Mouse (Mus musculus): ENCODE data around the gene Actl7b. TPM values are rescaled to one million over a fixed set of nuclear protein-coding genes. Genes with fewer than 3 reads are reported as not detected.

Gene Actl7b
- polyA plus RNA-seq (2012): 0.05 and 0.06 TPM in 2 replicates

DNA sequence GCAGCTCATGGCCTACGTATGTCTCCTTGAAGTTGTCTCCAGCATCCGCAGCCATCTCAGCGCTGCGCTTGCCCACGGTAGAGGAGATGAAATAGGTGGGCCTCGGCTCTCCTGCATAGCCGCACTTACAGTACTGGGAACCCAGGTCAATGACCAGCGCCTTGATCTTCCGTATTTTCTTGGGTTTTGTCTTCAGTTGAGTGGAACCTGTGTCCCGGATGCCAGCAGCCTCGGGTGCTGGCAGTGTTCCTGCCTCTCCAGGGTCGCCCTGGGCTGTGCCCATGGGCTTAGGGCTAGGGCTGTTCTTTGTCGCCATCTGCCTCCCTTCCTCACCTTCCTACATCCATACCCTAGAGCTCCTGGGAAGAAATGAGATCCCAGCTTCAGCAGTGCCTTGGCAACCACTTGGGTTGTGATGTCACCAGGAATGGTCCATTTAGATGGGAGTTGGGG, at the start of gene Actl7b:
Gene Actl7b (minus strand): TSS at position 403 of the 453 bp plus-strand sequence.
- TF ChIP-seq GATA1 (IDR thresholded peaks at IDR 0.05; ENCODE audit: low read length): no peak

DNA sequence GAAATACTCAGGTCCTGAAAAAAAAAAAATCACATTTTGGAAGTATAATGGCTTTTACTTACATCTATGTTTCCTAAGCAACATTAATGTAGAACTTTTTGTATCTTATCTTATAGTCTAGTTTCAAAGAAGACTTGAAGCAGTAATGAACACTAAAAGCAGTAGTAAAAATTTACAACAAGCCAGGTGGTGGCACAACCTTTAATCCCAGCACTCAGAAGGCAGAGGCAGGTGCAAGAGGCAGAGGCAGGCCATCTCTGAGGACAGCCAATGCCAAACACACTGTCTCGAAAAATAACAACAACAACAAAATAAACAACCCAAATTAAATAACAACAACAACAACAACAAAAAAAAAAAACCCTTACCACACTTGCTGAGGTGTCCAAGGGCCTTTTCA, 29.8 kb upstream of the Actl7b start:
- TF ChIP-seq GATA1 (IDR thresholded peaks at IDR 0.05; ENCODE audit: low read length): no peak

DNA sequence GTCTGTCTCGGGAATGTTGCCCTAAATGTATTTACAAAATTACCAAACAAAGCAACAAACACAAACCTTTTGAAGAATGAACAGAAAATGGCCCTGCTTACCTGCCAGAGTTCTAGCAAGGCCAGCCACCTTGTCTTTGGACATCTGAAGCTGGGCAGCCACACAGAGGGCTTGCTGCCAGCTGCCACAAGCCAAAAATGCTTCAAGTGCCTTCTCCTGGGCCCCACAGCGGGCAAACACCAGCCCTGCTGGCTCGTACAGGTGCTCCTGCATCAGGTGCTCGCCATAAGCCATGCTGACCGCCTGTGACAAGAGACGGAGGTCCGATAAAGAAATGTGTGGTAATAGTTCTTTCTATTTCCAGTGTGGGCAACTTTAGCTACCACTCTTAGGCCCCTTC, 27.7 kb upstream of the Actl7b start:
- TF ChIP-seq GATA1 (IDR thresholded peaks at IDR 0.05; ENCODE audit: low read length): no peak

DNA sequence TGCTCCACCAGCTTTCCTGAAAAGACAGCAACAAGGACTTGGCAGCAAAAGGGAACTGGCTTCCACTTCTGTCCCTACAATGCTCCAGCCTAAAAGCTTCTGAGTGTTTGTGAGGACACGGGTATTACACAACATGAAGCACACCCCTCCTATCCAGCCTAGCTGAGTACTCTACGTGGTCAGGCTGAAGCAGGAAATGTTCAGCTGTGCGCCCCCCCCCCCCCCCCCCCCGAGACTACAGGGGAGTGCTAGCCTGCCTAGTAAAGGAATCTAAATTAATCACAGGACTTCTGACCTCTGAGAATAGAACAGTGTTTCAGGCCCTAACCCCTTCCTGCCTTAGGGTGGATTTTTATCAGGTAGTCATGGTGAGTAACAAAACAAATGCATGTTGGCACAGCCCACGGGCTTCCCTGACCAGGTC, 26.6 kb upstream of the Actl7b start:
- TF ChIP-seq GATA1 (IDR thresholded peaks at IDR 0.05; ENCODE audit: low read length): no peak

DNA sequence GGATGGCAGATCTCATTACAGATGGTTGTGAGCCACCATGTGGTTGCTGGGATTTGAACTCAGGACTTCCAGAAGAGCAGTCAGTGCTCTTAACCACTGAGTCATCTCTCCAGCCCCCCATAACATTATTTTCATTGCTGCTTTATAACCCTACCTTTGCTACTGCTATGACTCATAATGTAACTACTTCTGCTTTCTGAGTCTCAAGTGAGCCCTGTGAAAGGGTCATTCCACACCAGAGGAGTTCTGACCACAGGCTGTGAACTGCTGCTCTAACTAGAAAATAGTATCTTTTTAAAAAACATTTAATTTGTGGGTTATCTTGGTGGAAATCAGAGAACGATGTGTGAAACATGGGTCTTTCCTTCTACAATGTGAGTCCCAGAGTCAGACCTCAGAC, 16.4 kb upstream of the Actl7b start:
- no peak for TF ChIP-seq GATA1 (IDR thresholded peaks at IDR 0.05; ENCODE audit: low read length)

DNA sequence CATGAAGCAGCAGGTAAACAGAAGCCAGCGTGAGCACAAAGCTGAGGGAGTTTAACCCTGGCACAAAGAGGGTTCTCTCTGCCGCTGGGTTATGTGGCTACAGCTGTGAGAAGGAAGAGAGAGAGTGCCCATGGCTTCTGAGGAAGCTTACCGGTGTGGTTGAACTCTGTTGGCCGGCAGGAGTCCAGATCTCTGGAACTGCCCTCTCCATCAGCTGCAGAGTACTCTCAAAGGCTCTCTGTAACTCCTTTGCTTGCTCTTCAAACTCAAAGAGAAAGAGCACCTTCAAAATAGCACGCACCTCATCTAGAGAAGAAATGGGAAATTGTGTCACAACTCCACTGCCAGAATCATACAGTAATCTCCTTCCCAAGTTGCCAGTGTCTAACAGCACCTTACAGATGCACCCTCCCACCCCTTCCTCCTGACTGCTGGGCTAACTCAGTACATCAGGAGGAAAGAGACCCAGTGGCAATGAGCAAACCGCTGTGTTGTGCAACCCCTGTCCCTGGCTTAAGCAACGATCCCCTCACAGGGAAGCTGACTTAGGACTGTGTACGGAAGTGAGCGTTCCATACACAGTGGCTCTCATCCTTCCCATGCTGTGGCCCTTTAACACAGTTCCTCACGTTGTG, 15.8 kb upstream of the Actl7b start:
- TF ChIP-seq GATA1 (IDR thresholded peaks at IDR 0.05; ENCODE audit: low read length): no peak

DNA sequence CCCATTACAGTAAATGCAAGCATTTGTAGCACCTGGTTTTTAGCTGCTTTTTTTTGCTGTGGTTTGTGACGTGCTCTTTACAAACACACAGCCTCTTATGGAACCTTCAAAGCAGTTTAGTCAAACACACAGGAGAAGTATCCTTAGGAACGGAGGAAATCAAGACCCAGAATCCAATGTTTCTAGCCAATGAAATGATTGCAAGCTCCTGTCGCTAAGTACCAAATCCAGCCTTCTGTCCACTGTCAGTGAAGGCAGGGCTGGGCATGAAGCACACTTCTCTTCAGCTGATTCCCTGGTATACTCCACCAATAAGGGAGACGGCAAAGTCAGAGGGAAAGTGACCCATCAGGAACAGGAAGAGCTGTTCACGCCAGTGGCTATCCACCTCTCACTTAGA, 14.8 kb upstream of the Actl7b start:
- no peak for TF ChIP-seq GATA1 (IDR thresholded peaks at IDR 0.05; ENCODE audit: low read length)

DNA sequence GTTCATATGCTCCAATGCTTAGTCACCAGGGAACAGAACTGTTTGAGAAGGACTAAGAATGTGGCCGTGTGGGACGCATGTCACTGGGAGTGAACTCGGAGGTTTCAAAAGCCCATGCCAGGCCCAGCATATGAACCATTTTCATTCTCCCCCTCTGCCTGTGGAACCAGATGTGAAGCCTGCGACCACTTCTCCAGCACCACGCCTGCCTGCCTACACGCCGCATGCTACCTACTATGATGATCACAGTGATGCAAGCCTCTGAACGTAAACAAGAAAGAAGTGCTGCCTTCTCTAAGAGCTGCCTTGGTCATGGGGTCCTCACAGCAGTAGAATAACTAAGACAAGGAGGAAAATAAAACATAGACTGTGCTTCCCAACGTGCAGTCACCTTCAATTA, 6.2 kb upstream of the Actl7b start:
- no peak for TF ChIP-seq GATA1 (IDR thresholded peaks at IDR 0.05; ENCODE audit: low read length)

DNA sequence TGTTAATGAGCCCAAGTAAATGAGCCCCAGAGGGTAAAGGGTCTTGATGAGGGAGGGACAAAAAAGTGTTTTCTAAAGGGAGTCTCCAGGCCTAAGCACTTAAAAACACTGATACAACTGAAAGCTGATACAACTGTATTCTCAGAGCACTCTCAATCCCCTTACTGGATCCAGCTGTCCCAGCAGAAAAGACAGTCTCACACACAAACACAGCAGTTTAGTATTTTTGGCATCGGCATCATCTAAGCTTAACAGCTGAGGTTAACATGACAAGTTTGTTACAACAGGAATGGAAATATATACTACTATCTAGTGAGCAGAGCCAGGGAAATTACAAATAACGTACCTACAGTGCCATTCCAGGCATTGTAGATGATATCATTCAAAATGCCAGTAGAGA, 5.1 kb upstream of the Actl7b start:
- no peak for TF ChIP-seq GATA1 (IDR thresholded peaks at IDR 0.05; ENCODE audit: low read length)

DNA sequence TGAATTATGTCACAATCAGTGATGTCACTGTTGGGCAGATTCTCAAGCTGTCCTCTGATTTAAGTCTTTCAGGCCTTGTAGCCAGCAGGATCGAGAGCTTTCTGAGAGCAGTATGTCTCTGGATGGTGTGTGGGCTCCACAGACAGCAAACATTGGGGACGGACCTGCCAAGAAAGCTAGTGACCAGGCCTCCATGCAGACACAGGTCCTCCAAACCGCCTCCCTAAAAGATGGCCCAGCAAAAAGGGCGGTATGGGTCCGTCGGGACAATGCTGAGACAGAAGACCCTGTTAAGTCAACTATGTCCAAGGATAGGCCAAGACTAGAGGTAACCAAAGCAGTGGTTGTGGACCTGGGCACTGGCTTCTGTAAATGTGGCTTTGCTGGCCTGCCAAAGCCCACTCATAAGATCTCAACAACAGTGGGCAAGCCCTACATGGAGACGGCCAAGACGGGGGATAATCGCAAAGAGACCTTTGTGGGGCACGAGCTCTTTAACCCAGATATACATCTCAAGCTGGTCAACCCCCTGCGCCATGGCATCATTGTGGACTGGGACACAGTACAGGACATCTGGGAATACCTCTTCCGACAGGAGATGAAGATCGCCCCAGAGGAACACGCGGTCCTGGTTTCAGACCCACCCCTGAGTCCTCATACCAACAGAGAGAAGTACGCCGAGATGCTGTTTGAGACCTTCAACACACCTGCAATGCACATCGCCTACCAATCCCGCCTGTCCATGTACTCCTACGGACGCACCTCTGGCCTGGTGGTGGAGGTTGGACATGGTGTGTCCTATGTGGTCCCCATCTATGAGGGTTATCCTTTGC, 2.3 kb upstream of the Actl7b start, which contains the start of gene Actl7a:
Gene Actl7a (plus strand): TSS at position 51 of the 833 bp plus-strand sequence.
- no peak for TF ChIP-seq GATA1 (IDR thresholded peaks at IDR 0.05; ENCODE audit: low read length)

DNA sequence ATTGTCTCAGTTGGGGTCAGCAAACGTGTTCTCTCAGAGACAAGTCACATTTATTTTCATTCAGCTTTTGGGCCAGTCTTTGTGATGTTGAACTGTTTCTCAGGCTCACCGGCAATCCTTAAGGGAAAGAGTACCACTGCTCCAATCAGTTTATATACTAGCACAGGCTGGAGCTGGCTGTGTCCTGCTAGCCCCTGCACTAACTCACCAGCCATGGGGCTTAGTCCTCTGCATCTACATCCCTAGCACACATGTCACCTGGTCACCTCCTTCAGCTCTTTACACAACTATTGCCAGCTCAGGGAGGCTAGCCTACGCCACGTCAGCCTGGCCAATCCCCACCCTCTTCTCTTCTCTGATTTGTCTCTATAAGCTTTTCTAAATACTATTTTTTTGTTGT, 1.5 kb upstream of the Actl7b start:
- TF ChIP-seq GATA1 (IDR thresholded peaks at IDR 0.05; ENCODE audit: low read length): no peak

DNA sequence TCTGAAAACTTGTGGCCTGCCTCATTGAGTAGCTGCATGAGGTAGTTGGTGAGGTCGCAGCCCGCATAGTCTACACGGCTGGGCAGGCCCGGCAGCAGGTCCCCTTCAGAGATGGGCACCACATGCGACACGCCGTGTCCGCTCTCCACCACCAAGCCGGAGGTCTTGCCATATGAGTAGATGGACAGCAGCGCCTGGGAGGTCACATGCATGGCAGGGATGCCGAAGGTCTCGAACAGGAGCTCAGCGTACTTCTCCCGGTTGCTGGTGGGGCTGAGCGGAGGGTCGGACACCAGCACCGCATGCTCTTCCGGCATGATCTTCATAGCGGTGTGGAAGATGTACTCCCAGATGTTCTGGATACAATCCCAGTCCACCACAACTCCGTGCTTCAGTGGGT, 632 bp downstream of the Actl7b start:
- no peak for TF ChIP-seq GATA1 (IDR thresholded peaks at IDR 0.05; ENCODE audit: low read length)

DNA sequence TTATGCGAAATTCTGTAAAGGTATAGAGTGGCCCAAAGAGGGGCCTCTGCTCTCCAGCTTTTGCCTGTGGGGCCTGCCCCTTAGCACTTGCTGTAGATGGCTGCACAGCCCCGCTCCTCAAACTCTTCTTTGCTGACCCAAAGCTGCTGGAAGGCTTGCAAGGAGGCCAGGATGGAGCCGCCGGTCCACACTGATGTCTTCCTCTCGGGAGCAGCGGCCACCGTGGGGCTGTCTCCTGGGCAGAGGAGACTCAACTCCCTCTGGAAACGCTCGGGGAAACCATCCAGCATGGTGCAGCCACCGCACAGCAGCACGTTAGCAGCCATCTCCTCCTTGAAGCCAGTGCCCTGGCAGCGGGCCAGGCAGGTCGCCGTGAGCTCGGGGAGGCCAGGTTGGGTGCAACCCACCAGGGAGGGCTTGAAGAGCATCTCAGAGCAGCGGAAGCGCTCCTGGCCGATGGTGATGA, 1.2 kb downstream of the Actl7b start, which contains the start of gene Gm26657:
Gene Gm26657 (plus strand): TSS at position 51 of the 466 bp plus-strand sequence.
- no peak for TF ChIP-seq GATA1 (IDR thresholded peaks at IDR 0.05; ENCODE audit: low read length)

DNA sequence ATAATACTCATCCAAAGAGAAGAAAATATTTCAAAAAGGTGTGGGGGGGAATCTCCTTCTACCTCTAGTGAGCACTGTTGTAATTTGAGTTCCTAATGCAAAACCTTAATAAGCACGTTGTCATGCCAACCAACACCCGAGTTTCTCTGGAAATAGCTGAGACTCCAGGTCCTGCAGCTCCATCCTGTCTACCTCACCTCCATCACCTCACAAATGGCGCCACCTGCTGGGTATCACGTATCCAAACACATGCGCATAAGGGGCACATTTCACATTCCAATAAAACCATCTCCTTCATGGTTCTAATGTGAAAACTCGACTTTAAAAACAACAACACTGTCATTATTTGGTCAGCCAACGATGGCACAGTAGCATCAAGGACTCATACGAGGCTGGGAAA, 15.4 kb downstream of the Actl7b start:
- TF ChIP-seq GATA1 (IDR thresholded peaks at IDR 0.05; ENCODE audit: low read length): no peak

DNA sequence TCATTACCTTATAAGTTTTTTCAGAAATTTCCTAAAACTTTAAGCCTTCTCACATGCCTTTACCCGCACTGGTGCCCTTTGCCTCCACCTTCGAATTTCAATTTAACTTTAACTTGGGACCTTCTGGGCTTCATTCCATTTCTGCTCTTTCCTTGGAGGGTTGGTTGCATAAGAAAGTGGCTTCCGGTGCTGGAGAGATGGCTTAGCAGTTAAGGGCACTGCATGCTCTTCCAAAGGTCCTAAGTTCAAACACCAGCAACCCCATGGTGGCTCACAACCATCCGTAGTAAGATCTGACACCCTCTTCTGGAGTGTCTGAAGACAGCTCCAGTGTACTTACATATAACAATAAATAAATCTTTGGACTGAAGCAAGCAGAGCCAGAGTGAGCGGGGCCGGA, 18.0 kb downstream of the Actl7b start:
- TF ChIP-seq GATA1 (IDR thresholded peaks at IDR 0.05; ENCODE audit: low read length): no peak

DNA sequence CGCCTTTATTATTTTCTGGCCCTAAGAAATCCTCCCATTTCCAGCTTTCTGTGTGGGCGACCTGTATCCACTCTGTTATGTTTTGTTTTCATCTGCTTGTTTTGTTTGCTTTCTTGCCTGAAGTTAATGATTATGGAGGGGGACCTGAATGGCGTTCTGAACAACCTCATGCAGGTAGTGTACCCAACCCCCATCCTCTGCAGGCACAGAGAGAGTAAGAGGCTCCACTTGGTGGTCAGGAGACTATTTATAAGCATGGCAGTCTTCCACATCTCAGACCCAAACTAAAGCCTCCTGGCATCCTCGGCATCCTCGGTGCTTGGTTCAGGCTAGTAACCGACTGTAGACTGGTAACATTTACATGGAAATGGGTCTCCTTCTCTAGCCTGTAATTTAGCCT, 18.9 kb downstream of the Actl7b start:
- no peak for TF ChIP-seq GATA1 (IDR thresholded peaks at IDR 0.05; ENCODE audit: low read length)

DNA sequence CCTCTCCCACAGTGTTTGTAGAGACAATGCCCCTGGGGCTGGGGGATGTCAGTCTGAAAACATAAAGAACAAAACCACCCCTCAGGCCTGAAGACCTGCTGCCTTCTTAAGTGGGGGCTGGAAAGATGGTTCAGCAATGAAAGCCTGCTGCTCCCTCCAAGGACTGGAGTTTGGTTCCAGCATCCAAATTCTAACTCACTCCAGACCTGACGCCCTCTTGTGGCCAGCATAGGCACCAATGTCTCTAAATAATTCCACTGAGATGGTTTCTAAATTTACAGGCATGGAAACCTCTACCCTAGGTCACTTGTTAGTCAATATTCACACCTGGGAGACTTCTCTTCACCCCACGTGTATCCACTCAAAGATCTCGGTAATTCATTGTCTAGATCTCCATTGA, 19.8 kb downstream of the Actl7b start:
- no peak for TF ChIP-seq GATA1 (IDR thresholded peaks at IDR 0.05; ENCODE audit: low read length)
